Mouse (Mus musculus) heart, embryonic 12.5 days (tissue): ENCODE results near the gene Stam2. TPM values are rescaled to one million over a fixed set of nuclear protein-coding genes. Genes with fewer than 3 reads are reported as not detected.
A peak's percentile ranks its signal among the peaks of the same experiment; 100 is the strongest.

Experiments
- ATAC-seq: fragments of 200-750 bp; cut with Nextera tagmentation; 2 replicates; pipeline ENCODE4 v1.8.0; 2017; ENCODE audit warnings: moderate TSS enrichment, moderate library complexity; ENCODE audit not compliant: insufficient number of reproducible peaks, low FRiP score
- H3K27ac ChIP-seq: fragments of 300-500 bp; sonication (generic); 2 replicates; pipeline ENCODE4 v1.5.1; 2016; ENCODE audit warnings: mild to moderate bottlenecking, moderate library complexity; ENCODE audit not compliant: poor library complexity, severe bottlenecking
- H3K27me3 ChIP-seq: fragments of 300-500 bp; sonication (generic); replicated peaks from 2 replicates; pipeline ENCODE4 v1.6.1; 2016; ENCODE audit warnings: mild to moderate bottlenecking, moderate library complexity
- H3K36me3 ChIP-seq: fragments of 300-500 bp; sonication (generic); 2 replicates; pipeline ENCODE4 v1.6.1; 2016; ENCODE audit warnings: mild to moderate bottlenecking, moderate library complexity
- H3K4me1 ChIP-seq: fragments of 300-500 bp; sonication (generic); replicated peaks from 2 replicates; pipeline ENCODE4 v1.6.1; 2016; ENCODE audit warnings: mild to moderate bottlenecking
- H3K4me2 ChIP-seq: fragments of 300-500 bp; sonication (generic); 2 replicates; pipeline ENCODE4 v1.6.1; 2016; ENCODE audit warnings: mild to moderate bottlenecking, moderate library complexity
- H3K4me3 ChIP-seq: fragments of 300-500 bp; sonication (generic); 2 replicates; pipeline ENCODE4 v1.5.1; 2016; ENCODE audit warnings: mild to moderate bottlenecking
- H3K9ac ChIP-seq: fragments of 300-500 bp; sonication (generic); 2 replicates; pipeline ENCODE4 v1.6.1; 2016; ENCODE audit warnings: mild to moderate bottlenecking, moderate library complexity
- H3K9me3 ChIP-seq: fragments of 300-500 bp; sonication (generic); replicated peaks from 2 replicates; pipeline ENCODE4 v1.6.1; 2016; ENCODE audit warnings: mild to moderate bottlenecking, moderate library complexity
- WGBS: fragments of 180-500 bp; shearing (Covaris S2); methylation state at CpG from one replicate; pipeline ENCODE4 v1.1.7; 2016; 5-methylcytosine and 5-hydroxymethylcytosine counted together
- polyA plus RNA-seq: library from polyadenylated mRNA; unstranded; fragments of >200 nt; fragmentation: Nextera tagmentation; extraction: Ambion mirVana; gene quantifications from 2 replicates; pipeline ENCODE4 v1.2.1, GENCODE M21; 2016

Stam2 gene
- polyA plus RNA-seq, 1 experiment from 2014 or later: 33.1 TPM

DNA sequence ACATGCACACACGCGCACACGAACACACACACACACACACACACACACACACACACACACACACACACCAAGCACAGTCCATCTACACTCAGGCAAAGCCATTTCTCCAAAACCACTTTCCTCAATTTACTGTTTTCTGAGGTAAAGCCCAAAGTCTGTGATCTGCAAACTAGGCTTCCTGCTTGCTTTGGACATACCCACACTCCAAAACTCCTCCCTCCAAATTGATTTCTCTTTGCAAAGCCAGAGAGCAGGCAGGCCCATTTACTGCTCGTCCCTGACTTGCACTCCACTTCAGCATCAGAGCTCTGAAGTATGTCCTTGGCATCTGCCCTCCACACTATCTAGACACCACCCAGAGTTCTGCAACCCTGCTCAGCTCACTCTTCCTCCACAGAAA lies 64.5 kb downstream of the Stam2 start:
- no peak overlapping the region for H3K4me2 ChIP-seq
- 77% methylated on average over 4 of the region's 4 CpGs for WGBS
- no peak overlapping the region for H3K27ac ChIP-seq
- peaks cover 23% of the 10 kb centered on the region for H3K4me1 ChIP-seq
- peaks cover 13% of the 10 kb centered on the region for H3K27me3 ChIP-seq
- H3K9me3 ChIP-seq: no peaks in the 10 kb centered on the region
- no peak for ATAC-seq
- H3K36me3 ChIP-seq: no peaks in the 10 kb centered on the region
- no peak overlapping the region for H3K4me3 ChIP-seq
- no peak overlapping the region for H3K9ac ChIP-seq

DNA sequence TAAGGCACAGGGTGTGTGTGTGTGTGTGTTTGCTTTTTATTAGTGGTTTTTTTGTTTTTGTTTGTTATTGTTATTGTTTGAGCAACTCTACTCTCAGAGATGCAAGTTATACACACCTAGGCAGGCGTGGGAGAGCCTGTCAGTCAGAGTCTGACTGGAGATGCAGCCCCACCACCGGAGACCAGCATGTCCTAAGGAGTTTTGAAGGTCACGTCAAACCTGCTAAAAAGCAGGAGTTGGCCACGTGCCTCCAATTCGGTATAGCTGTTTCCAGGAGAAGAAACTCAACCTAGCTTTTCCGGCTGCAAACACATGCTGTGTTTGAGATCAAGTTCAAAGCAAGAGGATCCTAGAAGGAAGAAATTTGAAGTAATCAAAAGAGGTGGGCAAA lies 65.2 kb downstream of the Stam2 start:
- WGBS: 15% methylated on average over 6 of the region's 6 CpGs
- Histone ChIP-seq H3K36me3 (no peaks in the 10 kb centered on the region), H3K9me3 (no peaks in the 10 kb centered on the region), H3K4me3 (peak overlapping the region; percentile 84), H3K27ac (no peak overlapping the region), H3K4me1 (peaks cover 23% of the 10 kb centered on the region), H3K27me3 (peaks cover 13% of the 10 kb centered on the region), H3K9ac (no peak overlapping the region), H3K4me2 (peak overlapping the region; percentile 98)
- peak; percentile 6; the same call in 1 of the 2 replicates for ATAC-seq

DNA sequence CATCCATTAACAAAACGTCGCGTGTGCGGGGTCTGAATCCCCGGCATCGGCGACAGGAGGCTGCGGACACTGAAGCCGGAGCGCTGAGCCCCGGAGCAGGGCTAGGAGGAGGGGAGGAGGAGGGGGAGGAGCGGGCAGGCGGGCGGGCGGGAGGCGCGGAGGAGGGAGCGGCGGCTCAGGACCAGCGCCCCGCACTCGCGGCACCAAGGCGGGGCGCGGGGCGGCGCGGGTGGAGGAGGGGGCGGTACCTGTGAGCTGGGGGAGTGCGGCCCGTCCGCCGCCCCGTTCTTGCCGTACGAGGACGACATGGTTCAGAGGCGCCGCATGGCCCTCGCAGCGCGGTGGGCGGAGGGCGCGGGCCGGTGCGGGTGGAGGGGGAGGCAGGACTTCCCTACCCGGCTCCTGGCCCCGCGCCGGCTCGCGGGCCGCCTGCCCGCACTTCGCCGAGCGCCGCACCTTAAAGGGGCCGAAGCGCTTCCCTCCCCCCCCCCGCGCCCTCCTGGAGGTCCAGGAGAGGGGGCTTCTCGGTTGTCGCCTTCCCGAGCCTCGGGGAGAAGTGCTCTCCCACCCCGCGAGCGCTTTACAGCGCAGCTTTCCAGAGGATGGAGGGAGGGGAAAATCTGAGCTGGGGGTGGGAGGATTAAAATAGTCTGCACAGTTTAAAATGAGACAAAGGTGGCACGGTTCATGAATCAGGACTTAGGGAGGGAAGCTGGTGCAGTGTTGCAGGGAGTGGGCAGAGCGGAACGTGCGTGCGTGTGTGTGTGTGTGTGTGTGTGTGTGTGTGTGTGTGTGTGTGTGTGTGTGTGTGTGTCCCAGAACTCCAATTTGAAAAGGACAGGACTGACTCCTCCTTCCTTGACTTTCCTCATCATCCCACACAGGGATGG lies 65.8 kb downstream of the Stam2 start, which contains the start of gene Cacnb4:
TSS of gene Cacnb4 (minus strand) at position 809 of the 890 bp plus-strand sequence.
- WGBS: under 1% methylated on average over 60 of the region's 77 CpGs
- peak; percentile 66 for ATAC-seq

DNA sequence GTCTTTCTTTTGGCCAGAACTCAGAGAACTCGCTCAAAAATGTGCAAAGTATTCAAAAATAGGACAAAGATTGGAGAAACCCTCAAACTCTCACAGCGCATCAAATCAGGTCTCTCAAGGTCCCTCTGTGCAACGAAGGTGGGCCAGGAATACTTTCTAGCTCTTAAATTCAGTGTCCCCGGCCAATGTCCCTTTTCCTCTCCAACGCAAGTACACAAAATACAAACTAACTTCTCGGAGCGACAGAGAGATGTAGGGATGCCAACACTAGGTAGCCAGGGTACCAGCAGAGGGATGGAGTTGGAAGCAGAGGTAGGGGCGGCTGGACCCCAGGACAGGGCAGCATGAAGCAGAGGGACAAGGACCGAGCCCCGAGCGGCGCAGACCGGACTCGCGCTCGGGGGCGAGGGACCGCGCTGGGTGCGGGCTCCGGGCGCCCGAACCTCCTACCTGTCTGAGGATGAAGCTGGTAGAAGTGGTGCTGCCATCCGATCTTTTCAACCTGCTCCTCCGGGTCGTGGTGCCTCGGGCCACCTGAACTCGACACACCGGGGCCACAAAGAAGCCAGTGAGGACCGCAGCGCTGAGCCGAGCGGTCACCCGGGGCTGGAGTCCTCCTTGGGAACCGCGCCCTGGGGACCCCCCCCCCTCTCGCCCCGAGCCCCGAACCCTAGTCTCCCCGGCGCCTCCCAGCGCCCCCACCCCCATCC lies 66.6 kb downstream of the Stam2 start:
- Histone ChIP-seq H3K4me2 (peak overlapping the region; percentile 98), H3K9ac (peak overlapping the region; percentile 84), H3K4me1 (peaks cover 23% of the 10 kb centered on the region), H3K27ac (no peak overlapping the region), H3K4me3 (peak overlapping the region; percentile 84), H3K36me3 (no peaks in the 10 kb centered on the region), H3K9me3 (no peaks in the 10 kb centered on the region), H3K27me3 (peaks cover 13% of the 10 kb centered on the region)
- ATAC-seq: peak; percentile 46
- under 1% methylated on average over 41 of the region's 42 CpGs for WGBS

More for the DNA sequence above, 65.8 kb downstream of the Stam2 start, which contains the start of gene Cacnb4:
- Histone ChIP-seq H3K36me3 (no peaks in the 10 kb centered on the region), H3K9ac (peak within 1 kb of the TSS; percentile 84), H3K27ac (no peak within 1 kb of the TSS), H3K4me2 (peak within 1 kb of the TSS; percentile 98), H3K4me3 (peak within 1 kb of the TSS; percentile 84), H3K4me1 (peaks cover 23% of the 10 kb centered on the region), H3K9me3 (no peaks in the 10 kb centered on the region), H3K27me3 (peaks cover 13% of the 10 kb centered on the region)

DNA sequence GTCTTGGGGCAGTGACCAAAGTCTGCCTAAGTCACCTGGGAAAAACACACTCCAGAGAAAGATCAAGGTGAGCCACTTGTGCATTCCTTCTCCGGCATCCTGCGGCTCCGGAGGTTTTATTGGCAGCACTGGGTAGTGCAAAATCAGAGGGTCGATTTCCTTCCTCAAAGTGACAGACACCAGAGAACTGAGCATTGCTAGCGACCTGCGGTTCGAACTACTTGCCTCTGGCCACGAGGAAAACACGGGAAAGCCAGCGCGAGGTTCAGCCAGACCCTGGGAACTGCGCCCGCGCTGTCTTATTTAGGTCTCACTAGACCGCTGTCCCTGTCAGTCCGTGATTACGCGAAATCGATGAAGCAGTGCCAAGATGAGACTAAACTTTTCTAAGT lies 67.2 kb downstream of the Stam2 start:
- Histone ChIP-seq H3K4me1 (peaks cover 23% of the 10 kb centered on the region), H3K27ac (no peak overlapping the region), H3K27me3 (peaks cover 13% of the 10 kb centered on the region), H3K4me2 (peak overlapping the region; percentile 98), H3K9me3 (no peaks in the 10 kb centered on the region), H3K36me3 (no peaks in the 10 kb centered on the region), H3K9ac (no peak overlapping the region), H3K4me3 (peak overlapping the region; percentile 84)
- ATAC-seq: no peak
- under 1% methylated on average over 19 of the region's 19 CpGs for WGBS

DNA sequence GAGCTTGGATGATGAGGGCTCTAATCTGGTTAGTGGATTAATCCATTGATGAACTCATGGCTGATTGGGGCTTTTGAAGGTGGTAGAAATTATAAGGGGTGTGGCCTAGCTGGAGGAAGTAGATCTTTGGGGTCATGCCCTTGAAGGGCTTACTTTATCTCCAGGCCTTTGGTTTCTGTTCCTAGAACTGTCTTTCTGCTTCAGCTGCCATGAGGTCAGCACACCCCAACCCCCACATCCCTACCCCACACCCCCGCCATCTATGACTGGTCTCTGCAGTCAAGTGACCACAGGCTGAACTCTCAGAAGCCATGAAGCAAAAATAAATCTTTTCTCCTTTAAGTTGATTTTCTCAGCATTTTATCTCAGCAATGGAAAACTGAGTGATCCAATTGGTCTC lies 68.9 kb downstream of the Stam2 start:
- H3K4me2 ChIP-seq: no peak overlapping the region
- no peaks in the 10 kb centered on the region for H3K36me3 ChIP-seq
- peaks cover 23% of the 10 kb centered on the region for H3K4me1 ChIP-seq
- no peak for ATAC-seq
- H3K4me3 ChIP-seq: no peak overlapping the region
- no peak overlapping the region for H3K27ac ChIP-seq
- no peaks in the 10 kb centered on the region for H3K9me3 ChIP-seq
- H3K27me3 ChIP-seq: peaks cover 13% of the 10 kb centered on the region
- 65% methylated on average over 1 of the region's 1 CpGs for WGBS
- H3K9ac ChIP-seq: no peak overlapping the region

DNA sequence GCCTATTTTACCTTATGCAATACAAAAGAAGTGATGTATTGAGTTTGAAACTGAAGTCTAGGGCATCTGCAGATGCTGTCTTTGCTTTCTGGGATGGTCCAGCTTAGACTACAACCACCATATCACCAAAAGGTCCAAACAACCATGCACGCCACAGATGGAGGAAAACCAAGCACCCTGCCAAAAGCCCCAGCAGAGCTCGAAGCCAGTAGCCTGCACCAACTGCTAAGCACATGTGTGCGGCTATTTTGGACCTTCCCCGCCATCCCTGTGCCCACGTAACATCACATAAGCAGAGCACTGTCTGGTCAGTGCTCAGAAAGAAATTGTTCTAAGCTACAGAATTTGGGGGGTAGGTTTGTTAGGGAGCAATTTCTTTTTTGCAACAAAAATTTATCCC lies 71.3 kb downstream of the Stam2 start:
- WGBS: 78% methylated on average over 5 of the region's 5 CpGs
- H3K27me3 ChIP-seq: peaks cover 11% of the 10 kb centered on the region
- ATAC-seq: no peak

DNA sequence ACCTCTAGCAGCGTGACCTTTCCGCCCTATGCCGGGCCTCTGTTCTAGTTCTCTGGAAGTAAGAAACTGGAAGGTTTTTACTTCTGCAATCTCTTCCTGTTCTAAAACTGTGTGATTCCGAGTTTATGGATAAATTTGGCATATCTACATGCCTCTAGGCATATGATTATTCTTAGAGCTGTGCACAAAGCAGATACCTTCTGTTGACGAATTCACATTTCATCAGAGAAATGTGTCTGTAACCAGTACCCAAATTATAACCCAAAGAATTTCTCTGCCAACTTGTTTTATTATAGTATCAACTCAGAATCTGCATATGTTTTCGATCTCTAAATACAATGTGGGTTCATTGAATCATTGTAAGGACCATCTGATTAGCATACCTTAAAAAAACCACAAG lies 73.6 kb downstream of the Stam2 start:
- no peak overlapping the region for H3K4me2 ChIP-seq
- no peak for ATAC-seq
- H3K4me1 ChIP-seq: no peaks in the 10 kb centered on the region
- no peak overlapping the region for H3K27ac ChIP-seq
- no peaks in the 10 kb centered on the region for H3K36me3 ChIP-seq
- WGBS: 84% methylated on average over 6 of the region's 6 CpGs
- H3K4me3 ChIP-seq: no peak overlapping the region
- no peak overlapping the region for H3K9ac ChIP-seq
- 0 out of 2 replicates have a peak, but pooled peaks cover 3% of the 10 kb centered on the region for H3K9me3 ChIP-seq
- no peaks in the 10 kb centered on the region for H3K27me3 ChIP-seq

More for the DNA sequence above, 71.3 kb downstream of the Stam2 start:
- Histone ChIP-seq H3K9ac (no peak overlapping the region), H3K9me3 (0 out of 2 replicates have a peak, but pooled peaks cover 3% of the 10 kb centered on the region), H3K4me2 (no peak overlapping the region), H3K27ac (no peak overlapping the region), H3K4me1 (peaks cover 10% of the 10 kb centered on the region; the same call in 1 of the 2 replicates), H3K36me3 (no peaks in the 10 kb centered on the region), H3K4me3 (no peak overlapping the region)

DNA sequence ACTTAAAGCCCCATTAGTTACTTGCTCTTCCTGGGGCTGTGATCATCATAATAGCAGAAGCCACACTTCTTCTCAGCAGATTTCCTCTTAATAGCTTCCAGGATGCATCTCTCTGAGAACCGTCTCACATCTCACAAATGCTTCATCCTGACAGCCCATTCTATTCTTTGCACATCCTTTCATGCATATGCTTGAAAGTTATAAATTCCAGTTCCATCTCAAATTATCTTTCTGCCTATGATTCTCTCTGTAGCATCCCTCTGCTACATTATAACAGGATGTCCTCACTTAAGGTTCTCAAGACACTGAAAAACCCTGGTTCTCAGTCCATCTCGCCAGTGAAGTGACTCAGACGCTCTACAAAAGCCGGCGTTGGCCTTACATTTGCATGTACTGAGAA lies 85.4 kb downstream of the Stam2 start:
- H3K4me1 ChIP-seq: no peaks in the 10 kb centered on the region
- H3K9me3 ChIP-seq: no peaks in the 10 kb centered on the region
- H3K27me3 ChIP-seq: peaks cover 9% of the 10 kb centered on the region; the same call in 1 of the 2 replicates
- no peak for ATAC-seq
- H3K4me2 ChIP-seq: no peak overlapping the region
- no peak overlapping the region for H3K27ac ChIP-seq
- no peak overlapping the region for H3K4me3 ChIP-seq
- no peak overlapping the region for H3K9ac ChIP-seq
- WGBS: 80% methylated on average over 5 of the region's 5 CpGs
- no peaks in the 10 kb centered on the region for H3K36me3 ChIP-seq

DNA sequence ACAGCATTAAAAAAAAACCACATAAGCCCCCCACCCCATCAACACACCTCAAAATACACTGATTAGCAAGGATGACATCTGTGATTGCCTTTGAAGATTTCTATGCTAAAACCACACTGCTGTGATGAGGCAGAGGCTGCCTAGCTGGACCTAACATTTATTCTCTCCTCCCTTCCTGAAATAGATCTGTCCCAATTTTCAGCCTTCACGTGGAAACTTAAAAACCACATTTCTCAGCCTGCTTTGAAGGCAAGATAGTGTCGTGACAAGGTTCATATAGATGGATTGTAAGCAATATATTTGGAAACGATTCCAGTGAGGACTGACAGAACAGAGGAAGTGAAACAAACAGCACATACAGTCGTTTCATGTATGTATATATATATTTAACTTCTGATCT lies 87.5 kb downstream of the Stam2 start:
- no peak overlapping the region for H3K4me3 ChIP-seq
- no peaks in the 10 kb centered on the region; the same call in 1 of the 2 replicates for H3K27me3 ChIP-seq
- 60% methylated on average over 4 of the region's 4 CpGs for WGBS
- H3K9ac ChIP-seq: no peak overlapping the region
- H3K36me3 ChIP-seq: no peaks in the 10 kb centered on the region
- no peak overlapping the region for H3K27ac ChIP-seq
- H3K4me1 ChIP-seq: no peaks in the 10 kb centered on the region
- H3K9me3 ChIP-seq: no peaks in the 10 kb centered on the region
- no peak for ATAC-seq
- H3K4me2 ChIP-seq: no peak overlapping the region

DNA sequence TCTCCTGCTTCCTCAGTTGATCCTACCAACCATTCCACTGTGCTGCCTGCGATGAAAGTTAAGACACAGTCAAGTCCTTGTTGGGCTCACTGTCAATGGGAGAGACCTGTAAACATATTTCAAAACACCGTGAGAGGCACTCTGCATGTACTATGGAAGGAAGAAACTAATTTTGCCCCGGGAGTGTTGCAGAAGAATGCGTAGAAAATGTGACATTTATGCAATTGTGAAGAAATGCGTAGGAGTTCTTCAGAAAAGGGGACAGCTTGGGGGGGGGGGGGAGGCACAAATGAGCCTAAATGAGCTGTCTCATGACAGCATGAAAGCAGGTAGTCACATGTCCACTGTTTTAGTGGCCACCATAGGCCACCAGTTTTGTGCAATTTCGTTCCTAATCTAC lies 90.5 kb downstream of the Stam2 start:
- H3K4me3 ChIP-seq: no peak overlapping the region
- 87% methylated on average over 6 of the region's 6 CpGs for WGBS

More for the DNA sequence above, 90.5 kb downstream of the Stam2 start:
- Histone ChIP-seq H3K9ac (no peak overlapping the region), H3K27me3 (no peaks in the 10 kb centered on the region), H3K9me3 (no peaks in the 10 kb centered on the region), H3K36me3 (no peaks in the 10 kb centered on the region), H3K27ac (no peak overlapping the region), H3K4me1 (peaks cover 6% of the 10 kb centered on the region; the same call in 1 of the 2 replicates), H3K4me2 (no peak overlapping the region)
- ATAC-seq: no peak
